Mouse (Mus musculus): ENCODE data around the gene Dnajc4.

Dnajc4 gene

DNA sequence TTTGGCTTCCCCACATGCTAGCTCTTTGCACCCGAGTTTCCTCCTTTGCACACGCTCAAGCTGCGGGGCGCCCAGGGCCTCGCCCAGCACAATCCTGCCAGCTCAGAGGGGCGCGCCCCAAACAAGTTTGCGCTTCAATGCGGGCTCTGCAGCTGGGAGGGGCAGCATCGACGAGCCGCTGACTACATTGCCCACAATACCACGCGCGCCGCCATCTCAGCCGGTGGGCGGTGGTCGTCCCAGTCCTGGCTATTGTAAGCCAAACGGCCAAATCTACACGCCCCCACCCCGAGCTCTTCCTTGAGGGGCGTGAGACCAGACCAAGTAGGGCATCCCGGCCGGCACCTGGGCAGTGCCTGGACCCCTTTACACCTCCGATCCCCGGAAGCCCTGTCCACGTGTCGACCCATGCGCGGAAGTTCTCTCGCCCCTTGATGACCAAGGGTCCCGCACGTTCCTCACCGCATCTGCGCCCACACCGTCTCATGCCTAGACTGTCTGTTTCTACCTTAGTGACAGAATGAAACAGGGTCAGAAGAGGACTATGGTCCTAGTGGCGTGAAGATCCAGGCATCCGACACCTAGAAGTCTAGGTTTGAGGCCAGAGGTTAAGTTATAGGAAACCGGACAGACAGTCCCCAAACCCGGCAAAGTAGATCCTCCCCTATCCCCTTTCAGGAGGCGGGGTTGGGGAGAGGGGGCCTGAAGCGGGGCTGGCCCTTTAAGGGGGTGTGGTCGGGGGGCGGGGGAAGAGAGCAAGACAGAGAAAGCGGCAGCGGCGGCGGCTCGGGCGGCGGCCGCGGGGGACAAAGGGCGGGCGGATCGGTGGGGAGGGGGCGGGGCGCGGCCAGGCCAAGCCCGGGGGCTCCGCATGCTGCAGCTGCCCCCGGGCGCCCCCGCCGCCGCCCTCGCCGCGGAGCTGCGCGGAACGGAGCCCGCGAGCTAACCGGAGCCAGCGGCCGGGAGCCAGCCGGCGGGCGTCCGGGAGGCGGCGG lies 17.9 kb downstream of the Dnajc4 start, which contains the start of gene Ppp1r14b:
Ppp1r14b (plus strand) TSS at position 758 of the 995 bp plus-strand sequence.
- peak; percentile 94 for DNase-seq

DNA sequence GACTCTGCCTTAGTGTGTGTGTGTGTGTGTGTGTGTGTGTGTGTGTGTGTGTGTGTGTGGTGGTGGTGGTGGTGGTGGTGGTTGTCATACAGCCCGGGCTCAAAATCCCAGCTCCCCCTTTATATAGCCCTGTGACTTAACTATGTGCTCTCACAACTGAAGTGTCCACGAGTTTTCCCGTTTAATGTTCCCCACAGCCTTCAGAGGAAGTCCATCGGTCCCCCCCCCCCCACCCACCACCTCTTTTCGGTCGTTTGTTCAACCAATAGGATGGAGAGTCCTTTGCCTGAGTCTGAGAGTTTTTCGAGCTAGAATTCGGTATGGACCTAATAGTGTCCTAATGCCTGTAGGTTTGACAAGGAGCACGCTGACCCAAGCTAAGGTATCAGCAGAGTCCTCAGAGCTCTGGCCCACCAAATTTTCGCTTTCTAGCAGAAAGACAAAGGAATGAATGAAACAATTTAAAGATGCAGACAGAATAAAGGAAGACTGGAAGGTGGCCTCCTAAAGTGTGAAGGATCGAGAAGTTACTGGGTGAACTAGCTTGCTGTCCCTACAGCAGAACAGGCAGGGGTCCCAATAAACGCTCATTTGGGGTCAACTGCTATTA lies 18.7 kb downstream of the Dnajc4 start:
- no peak for DNase-seq

DNA sequence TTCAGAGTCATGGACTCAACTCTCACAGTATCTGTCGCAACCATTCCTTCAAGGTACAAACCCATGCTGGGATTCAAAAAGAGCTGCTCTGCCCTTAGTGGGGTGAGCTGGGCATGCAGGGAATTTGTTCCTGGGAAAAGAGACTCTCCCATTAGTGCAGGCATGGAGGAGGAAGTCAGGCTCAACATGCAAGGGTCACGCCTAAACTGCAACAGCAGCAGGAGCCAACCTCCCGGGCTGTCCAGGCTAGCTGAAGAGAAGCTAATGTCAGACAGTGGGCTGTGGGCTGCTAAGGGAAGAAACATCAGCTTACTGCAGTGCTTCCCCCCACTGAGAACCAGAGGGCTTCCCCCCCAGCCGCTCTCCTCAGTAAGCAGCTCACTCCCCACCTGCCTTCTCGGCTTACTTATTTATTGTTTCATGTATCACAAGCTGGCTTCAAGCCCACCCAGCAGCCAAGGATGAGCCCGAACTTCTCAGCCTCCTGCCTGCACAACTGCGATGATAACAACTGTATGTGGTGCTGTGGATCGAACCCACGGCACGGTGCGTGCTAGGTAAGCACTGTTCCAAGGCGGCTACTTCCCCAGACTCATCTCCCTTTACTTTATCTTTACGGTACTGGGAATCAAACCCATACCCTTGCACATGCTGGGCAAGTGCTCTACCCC lies 20.0 kb downstream of the Dnajc4 start:
- DNase-seq = no peak

DNA sequence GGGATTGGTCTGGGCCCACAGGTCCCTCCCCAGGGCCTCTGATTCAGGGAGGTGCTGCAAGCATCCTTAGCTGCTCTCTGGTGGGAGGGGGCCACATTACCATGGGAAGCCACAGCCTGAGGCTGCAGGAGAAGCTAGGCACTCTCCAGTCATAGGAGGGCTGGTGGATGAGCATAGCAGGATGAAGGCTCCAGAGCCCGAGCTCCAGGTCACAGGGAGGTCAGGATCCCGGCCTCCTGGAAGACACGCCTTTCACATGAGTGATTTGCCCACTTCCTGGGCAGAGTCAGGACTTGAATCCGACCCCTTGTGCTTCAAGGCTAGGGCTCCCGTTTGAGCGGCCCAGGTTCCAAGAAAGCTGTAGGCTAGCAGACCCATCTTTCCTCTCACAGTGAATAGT lies 20.7 kb downstream of the Dnajc4 start:
- no peak for DNase-seq

DNA sequence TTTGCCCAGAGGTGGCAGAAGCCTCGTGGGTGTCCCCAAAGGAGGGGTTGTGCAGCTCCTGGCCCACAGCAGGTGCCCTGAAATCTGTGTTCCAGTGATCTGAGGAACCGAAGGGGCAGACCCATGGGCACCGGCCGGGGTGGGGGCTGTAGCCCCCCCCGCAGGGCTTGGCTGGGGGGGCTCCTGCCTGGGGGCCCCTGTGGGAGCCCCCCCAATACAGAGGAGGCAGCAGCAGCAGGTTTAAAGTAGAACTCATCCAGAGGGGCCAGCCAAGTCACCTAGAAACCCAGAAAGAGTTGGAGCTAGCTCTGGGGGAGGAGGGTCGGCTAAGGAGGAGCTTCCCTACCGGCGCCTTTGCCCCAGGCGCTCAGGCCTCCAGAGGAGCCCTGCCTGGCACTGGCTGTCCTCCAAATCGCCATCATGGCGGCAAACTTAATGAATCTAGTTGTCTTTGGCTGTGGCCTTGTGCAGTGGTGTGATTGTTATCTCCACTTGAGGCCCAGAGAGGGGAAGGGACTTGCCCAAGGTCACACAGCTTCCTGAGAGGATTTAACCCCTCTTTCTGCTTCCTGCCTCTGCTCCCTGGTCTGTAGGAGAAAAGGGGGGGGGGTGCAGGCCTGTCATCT lies 21.8 kb downstream of the Dnajc4 start:
- DNase-seq = peak; percentile 49

DNA sequence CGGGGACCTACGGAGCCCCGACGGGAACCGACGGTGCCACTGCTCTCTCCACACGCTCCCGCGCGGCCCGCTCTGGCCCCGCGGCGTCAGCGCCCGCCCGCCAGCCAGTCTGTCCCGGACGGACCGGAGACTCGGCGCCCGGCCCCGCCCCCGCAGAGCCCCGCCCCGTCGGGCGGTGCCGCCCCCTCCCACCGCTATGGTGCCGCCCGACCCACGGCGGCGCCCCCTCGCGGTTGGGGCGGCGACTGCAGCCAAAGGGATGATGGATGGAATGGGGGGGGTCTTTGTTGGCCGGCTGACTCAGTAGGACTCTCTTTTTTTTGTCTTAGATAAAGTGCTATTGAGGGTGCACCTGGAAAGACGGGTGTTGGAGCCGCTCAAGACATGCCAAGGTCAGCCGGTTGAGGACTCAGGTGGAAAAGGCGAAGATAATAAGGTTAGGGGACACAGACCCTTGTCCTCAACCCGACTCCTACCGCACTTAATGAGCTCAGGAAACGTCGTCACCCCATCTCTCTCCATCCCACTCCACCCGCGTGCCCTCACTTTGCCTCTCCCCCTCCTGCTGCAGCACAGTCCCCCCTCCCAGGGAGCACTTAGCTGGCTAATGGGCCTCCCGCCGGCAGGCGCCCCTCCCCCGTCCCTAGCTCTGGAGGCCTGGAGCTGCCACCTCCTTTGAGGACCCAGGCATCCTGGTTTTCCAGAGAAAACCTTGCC lies 22.5 kb downstream of the Dnajc4 start:
- DNase-seq = peak; percentile 92

DNA sequence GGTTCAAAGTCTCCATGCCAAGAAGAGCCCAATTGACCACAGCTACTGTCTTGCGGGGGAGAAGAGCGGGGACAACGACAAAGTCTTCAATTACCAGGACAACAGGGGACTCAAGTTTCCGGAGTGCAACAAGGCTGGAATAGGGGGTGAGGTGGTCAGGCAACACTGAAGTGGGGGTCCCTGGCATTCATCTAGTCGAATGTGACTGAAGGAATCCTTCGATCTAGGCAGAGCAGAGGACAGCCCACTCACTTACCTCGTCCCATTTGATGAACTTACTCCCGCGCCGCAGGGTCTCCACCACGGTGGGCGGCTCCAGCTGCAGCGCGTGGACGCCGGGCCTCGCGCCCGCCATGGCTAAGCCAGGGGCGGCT lies 23.1 kb downstream of the Dnajc4 start:
- DNase-seq = no peak

DNA sequence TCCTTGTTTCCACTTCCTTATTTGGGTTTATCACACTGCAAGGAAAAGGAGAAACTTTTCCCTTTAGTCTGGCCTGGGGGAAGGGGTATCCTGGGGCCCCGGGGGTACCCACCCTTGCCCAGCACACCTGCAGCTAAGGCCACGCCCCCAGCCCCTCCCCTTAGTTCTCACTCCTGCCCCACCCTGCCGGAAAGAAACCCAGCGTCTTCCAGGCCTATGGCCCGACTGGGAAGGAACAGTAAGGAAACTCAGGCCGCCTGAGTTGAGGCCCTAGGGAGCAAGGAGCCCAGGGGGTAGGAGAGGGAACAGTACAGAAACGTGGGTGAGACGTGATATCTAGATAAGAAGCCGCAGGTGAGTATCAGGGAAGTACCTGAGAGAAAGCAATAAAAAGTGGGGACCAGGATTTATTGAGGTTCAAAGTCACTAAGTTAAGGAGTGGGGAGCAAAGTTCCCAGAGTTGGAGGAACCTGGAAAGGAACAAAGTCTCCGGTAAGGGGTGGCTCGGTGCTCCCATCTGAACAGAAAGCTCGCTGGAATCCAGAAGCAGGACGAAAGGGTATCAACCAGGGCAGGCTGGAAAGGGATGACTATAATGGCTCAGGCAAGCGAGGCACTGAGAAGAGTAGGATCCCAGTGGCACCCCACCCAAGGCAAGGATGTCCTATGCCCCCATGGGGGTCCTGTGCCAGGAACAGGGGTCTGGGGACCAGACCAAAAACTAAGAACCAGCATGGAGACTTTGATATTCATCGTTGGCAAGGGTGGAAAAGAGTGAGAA lies 23.7 kb downstream of the Dnajc4 start:
- peak; percentile 79 for DNase-seq

DNA sequence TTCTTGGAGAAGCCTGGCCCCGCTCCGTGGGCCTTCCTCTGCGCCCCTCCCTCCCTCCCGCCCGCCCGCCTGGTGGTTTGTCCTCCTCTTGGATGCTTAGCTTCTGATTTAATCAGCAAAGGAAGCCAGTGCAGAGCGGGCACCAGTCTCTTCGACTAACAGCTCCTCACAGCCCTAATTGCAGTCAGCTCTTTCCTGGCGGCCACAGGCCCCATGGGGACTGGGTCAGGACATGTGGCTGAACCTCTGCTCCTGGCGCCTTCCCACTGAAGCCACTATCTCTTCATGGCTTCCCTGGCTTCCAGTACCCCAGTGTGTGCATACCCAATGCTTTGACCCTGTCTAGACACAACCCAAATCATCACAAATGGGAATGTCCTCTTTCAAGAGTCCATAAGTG lies 35.9 kb downstream of the Dnajc4 start:
- DNase-seq = no peak

DNA sequence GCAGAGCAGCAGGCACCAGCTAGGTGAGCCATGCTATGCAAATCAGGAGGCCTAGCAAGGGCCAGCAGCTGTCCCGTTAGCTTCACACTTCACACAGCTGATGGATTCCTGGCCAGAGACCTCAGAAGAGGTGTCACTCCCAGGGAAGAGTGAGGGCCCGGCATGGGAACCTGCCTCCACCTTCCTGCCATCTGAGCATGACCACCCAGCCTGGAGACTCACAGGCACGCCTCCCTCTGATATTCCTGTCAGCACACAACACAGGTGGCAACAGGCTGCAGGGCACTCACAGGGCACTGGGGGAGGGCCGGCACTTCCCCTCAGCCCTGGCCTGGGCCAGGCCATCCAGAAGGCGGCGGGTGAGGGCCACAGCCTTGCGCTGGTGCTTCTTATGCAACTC lies 36.9 kb downstream of the Dnajc4 start:
- no peak for DNase-seq

DNA sequence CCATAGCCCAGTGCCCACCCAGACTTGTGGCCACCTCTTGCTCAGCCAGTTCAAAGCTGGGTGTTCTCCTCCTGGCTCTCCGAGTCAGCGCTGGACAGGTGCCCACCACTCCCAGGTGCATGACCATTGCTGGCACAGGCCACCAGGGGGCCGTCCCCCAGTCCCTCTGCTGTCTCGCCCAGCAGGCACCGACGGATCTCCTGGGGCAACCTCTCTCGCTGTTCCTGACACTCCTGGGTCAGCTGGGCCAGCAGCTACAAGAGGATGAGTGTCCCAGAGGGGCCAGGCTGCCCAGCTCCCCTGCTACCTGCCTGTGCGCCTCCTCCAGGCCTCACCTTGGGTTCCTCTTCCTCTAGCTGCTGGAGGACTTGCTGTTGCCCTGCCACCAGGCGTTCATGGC lies 38.3 kb downstream of the Dnajc4 start:
- DNase-seq = peak; percentile 78

DNA sequence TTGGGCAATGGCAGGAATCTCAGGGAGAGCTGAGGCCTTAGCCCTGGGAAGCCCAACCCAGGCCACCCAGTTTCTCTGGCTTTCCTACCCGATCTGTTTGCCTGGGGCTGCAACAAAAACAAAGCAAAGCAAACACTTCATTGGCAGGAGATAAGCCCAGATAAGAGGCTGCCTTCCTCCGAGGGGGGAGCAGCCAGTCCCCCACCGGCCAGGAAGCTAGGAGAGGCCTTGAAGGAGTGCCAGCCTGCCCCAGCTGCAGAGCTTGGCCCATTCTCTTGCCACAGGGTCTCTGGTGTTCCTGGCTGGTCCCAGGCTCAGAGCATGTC lies 39.7 kb downstream of the Dnajc4 start:
- DNase-seq = peak; percentile 75

DNA sequence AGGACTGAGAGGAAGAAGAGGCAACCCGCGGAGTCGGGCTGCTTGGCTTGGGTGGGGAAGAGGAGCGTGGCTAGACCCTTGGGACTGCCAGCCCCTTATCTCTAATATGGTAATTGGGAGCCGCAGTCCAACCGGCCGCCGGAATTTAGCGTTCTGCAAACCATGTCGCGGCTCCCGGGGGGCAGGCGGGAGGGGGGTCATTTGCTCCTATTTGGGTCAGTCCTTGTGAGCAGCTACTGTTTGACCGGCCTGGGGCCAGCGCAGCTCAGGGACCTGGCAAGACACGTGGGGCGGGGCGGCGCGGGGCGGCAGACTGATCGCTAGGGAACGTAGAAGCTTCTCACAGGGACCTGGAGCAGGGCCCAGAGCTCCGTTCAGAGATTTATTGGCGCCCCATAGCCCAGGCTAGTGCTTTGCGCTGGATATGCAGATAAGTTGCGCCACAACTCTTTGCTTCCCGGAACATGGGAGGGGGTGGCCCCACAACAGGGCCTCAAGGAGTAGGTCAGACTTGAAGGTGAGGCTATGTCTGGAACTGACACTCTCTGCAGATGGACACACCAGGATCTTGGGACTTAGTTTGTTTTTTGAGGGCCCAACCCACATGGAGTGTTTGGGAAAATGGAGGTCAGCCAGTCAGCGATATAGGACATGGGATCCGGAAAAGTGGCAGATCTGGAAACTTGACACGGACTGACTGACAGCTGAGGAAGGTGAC lies 40.2 kb downstream of the Dnajc4 start:
- peak; percentile 92 for DNase-seq

DNA sequence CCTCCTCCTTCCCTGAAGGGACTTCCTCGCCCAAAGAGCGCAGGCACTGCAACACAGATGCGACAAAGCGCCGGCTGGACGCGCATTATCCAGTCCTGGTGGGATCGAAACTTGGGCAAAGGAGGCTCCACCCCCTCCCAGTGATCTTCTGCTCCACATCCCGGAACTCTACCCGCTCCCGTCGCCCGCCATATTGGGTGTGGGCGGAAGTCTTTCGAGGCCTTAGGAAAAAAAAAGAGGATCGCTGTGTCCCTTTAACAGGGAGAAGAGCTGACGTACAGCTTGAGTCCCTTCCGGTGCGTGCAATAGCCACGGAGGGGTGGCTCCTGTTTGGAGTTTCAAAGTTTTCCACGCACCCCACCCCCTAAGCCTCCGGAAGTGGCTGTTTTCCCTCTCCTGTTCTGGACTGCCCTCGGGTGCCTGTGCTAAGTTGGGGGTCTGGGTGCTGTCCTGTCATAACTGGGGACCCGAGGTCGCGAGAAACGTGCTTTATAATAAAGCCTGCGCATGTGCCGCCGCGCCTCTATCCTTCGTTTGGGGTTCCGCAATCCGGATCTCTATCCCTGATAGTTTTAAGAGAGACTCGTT lies 40.9 kb downstream of the Dnajc4 start:
- peak; percentile 96 for DNase-seq

DNA sequence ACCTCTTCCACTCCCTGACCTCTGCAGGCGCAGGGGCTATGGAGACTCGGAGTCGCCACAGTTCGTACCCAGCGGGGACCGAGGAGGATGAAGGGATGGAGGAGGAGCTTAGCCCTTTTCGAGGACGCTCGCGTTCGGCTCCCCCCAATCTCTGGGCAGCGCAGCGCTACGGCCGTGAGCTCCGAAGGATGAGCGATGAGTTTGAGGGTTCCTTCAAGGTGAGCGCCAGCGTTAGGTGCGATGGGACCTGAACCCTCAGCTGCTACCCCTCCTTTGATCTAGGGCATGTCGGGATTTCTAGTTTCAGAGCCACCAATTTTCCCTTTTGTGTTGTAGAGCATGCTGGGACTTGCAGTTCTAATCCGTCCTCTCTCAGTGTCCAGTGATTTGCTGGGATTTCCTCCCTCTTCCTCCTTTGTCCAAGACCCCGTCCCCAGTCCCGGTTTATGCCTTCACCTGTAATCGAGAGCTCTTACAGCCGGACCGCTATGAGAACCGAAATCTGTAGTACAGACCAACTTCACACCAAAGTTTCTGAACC lies 41.7 kb downstream of the Dnajc4 start:
- peak; percentile 69 for DNase-seq

DNA sequence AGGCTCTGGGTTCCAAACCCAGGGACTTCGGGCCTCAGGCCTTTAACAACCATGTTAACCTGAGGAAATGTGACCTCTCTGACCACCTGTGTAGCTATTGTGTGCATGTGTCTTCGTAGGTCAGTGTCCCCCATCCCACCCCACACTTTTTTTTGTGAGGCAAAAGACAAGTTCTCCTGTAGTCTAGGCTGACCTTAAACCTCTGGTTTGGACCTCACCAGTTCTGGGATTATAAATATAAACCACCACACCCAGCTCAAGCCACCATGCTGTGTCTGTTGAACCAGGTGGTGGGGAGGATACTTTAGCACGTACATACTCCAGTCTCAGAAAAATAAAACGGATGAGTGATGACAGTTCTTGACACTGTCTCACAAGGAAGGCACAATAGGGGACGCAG lies 42.4 kb downstream of the Dnajc4 start:
- no peak for DNase-seq

DNA sequence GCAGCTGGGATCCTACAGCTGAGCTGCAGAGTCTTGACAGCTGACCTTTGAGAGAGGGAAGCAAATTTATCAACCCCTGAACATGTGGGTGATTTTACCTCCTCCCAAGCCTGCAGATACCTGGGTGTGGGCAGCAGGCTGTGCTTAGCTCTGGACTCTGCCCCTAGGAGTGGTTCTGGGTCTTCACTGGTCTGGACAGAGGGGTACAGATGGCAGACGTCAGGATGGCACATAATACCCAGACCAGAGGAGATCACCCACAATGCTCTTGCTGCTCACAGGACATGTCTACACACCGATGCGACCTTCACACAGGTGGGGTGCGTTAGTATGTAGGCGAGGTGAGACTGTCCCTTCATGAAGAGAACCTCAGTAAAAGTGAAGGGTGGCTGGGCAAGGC lies 42.8 kb downstream of the Dnajc4 start:
- DNase-seq = no peak

DNA sequence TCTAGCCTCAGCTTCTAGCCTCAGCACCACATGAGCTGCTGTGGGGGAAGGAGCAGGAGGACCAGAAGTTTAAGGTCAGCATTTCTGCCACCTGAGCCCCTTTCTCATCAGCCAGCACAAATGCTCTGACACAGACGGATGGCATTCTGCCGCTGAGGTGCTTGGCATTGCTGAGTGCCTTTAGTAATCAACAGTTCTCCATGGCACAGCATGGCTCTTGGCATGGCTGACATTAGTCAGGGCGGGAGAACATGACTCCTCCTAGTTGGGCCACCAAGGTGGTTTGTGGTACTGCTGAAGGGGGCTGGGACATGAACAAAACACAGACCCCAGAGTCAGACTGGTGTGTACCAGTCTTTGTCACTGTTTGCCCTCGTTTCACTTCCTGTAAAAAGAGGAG lies 44.2 kb downstream of the Dnajc4 start:
- no peak for DNase-seq

DNA sequence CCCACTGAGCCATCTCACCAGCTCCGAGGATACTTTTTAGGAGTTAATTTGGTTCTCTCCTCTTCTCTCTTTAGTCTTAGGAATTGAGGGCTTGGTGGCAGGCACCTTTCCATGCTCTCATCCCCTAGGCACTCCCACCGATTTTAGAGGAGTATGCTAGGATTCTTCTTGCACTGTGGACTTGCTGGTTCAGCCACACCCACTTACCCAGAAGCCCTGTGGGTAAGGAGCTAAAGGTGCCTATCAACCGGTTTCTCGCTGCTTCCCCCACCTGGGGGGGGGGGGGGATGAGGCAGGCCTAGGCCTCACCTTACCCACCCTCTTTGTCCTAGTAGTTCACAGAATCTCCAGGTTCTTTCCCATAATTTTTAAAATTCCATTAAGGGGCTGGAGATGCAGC lies 44.6 kb downstream of the Dnajc4 start:
- DNase-seq = no peak

DNA sequence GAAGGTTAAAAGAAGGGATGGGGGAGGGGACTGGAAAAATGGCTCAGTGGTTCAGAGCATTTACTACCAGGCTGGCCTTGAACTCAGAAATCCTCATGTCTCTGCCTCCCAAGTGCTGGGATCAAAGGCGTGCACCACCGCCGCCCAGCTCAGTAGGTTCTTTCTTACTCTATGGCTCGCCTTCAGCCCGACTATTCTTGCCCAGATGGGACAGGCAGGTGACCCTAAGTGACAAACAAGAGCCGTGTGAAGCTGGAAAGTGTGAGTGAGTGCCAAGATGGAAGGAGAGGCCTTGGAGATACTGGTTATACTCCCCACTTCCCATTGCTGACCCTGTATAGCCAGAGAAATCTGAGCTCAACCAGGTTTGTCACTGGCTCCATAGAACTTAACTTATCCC lies 48.7 kb downstream of the Dnajc4 start:
- DNase-seq = no peak
